ENCODE assay signal across 8 mouse cellular contexts in the genomic region with DNA sequence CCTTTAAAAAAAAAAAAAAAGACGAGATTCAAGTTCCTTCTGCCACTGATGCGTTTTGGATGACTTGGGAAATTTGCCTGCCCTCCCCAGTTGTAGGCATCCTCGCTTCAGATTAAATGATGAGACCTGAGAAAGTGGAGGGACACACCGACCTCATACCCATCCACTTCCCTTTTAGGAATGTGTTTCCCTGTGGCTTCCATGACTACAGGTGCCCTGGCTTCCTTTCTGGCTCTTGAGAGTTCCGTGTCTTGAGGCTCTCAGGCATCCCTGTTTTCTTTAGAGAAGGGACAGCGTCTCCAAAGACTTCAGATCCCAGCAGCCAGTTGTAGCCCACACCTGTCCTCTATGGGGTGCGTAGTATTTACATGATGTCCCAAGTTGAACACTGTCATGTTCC. TPM values are rescaled to one million over a fixed set of nuclear protein-coding genes. Genes with fewer than 3 reads are reported as not detected.
A peak's percentile ranks its signal among the peaks of the same experiment; 100 is the strongest.
DNase-seq lines count a peak whose midpoint lies in the region; ATAC-seq and TF ChIP-seq lines count a peak whose summit lies in the region.

No protein-coding gene starts in this region.

- H3K9me3 ChIP-seq in kidney, embryonic 14.5 days (ENCODE audit: control insufficient read depth, low read length): no peaks in the 10 kb centered on the region
- no peaks in the 10 kb centered on the region for H3K9me3 ChIP-seq in ES-E14 (ENCODE audit: control insufficient read depth, insufficient read depth, low read depth, low read length)
- H3K9me3 ChIP-seq in forebrain, embryonic 11.5 days (ENCODE audit: control insufficient read depth, low read length): no peaks in the 10 kb centered on the region
- H3K9me3 ChIP-seq in liver, embryonic 13.5 days (replicated peaks): no peaks in the 10 kb centered on the region

- peak overlapping the region; percentile 73 for H3K4me3 ChIP-seq in kidney, embryonic 14.5 days (ENCODE audit: low read length)
- H3K4me3 ChIP-seq in ES-E14 (ENCODE audit: insufficient read depth in 1 of 2, low read depth in 1 of 2, low read length in 2 of 2, poor library complexity in 1 of 2, severe bottlenecking in 1 of 2): peak overlapping the region; percentile 77 to 88
- peak overlapping the region; percentile 78 for H3K4me3 ChIP-seq in forebrain, embryonic 11.5 days (ENCODE audit: low read depth, low read length)
- H3K4me3 ChIP-seq in liver, embryonic 13.5 days (replicated peaks): peak overlapping the region; percentile 72

- H3K27me3 ChIP-seq in kidney, embryonic 14.5 days (ENCODE audit: control insufficient read depth, insufficient read depth, low read length): peaks cover 10% of the 10 kb centered on the region
- peaks cover 9% of the 10 kb centered on the region for H3K27me3 ChIP-seq in forebrain, embryonic 11.5 days (ENCODE audit: control insufficient read depth, insufficient read depth, low read length)
- peaks cover 63% of the 10 kb centered on the region for H3K27me3 ChIP-seq in liver, embryonic 13.5 days

- 0 out of 2 replicates have a peak, but pooled peaks cover 5% of the 10 kb centered on the region for H3K4me1 ChIP-seq in kidney, embryonic 14.5 days (ENCODE audit: control insufficient read depth, insufficient read depth, low read length)
- H3K4me1 ChIP-seq in ES-E14 (ENCODE audit: control insufficient read depth in 2 of 2, insufficient read depth in 2 of 2, low read length in 2 of 2, poor library complexity in 1 of 2): peaks cover 0 to 2% of the 10 kb centered on the region in 2 experiments; a peak in 1 of 4 replicates
- H3K4me1 ChIP-seq in forebrain, embryonic 11.5 days (replicated peaks; ENCODE audit: control insufficient read depth, insufficient read depth, low read length): peaks cover 5% of the 10 kb centered on the region; the same call in 1 of the 2 replicates
- H3K4me1 ChIP-seq in liver, embryonic 13.5 days (replicated peaks): peaks cover 10% of the 10 kb centered on the region

- no peak for DNase-seq in kidney, postnatal 4 days
- DNase-seq in ES-E14 (ENCODE audit: low read depth, low spot score): no peak
- DNase-seq in forebrain, embryonic 11.5 days (ENCODE audit: low spot score): no peak
- DNase-seq in liver, embryonic 13.5 days: no peak
- DNase-seq in urinary bladder, postnatal 36 days (ENCODE audit: low spot score in 2 of 2): no peak
- DNase-seq in thymus, postnatal 25 days: no peak
- DNase-seq in left cerebral cortex, postnatal 10 days (ENCODE audit: extremely low spot score in 1 of 2, low spot score in 2 of 2): no peak

- no peaks in the 10 kb centered on the region for H3K36me3 ChIP-seq in kidney, embryonic 14.5 days (ENCODE audit: control insufficient read depth, insufficient read depth, low read length)
- H3K36me3 ChIP-seq in ES-E14 (ENCODE audit: control insufficient read depth, insufficient read depth, low read length, poor library complexity, severe bottlenecking): no peaks in the 10 kb centered on the region
- H3K36me3 ChIP-seq in forebrain, embryonic 11.5 days (ENCODE audit: control insufficient read depth, insufficient read depth, low read length): no peaks in the 10 kb centered on the region
- H3K36me3 ChIP-seq in liver, embryonic 13.5 days: no peaks in the 10 kb centered on the region

- 19% methylated on average over 7 of the region's 7 CpGs for WGBS in kidney, embryonic 14.5 days
- 13% methylated on average over 7 of the region's 7 CpGs for WGBS in forebrain, embryonic 11.5 days
- 25% methylated on average over 7 of the region's 7 CpGs for WGBS in liver, embryonic 13.5 days (ENCODE audit: insufficient replicate concordance)

- ATAC-seq in kidney, embryonic 14.5 days (ENCODE audit: low FRiP score, low TSS enrichment): no peak
- ATAC-seq in forebrain, embryonic 11.5 days (replicated peaks; ENCODE audit: low FRiP score): no peak
- no peak for ATAC-seq in liver, embryonic 13.5 days (ENCODE audit: low read depth)

- no peak overlapping the region for H3K27ac ChIP-seq in kidney, embryonic 14.5 days (ENCODE audit: low read depth, low read length)
- no peak overlapping the region for H3K27ac ChIP-seq in ES-E14 (ENCODE audit: insufficient read depth, low read depth, low read length, poor library complexity, severe bottlenecking)
- H3K27ac ChIP-seq in forebrain, embryonic 11.5 days (ENCODE audit: low read depth, low read length): no peak overlapping the region
- no peak overlapping the region for H3K27ac ChIP-seq in liver, embryonic 13.5 days

- H3K9ac ChIP-seq in kidney, embryonic 14.5 days (ENCODE audit: low read depth, low read length): peak overlapping the region; percentile 72; the same call in 1 of the 2 replicates
- H3K9ac ChIP-seq in ES-E14 (ENCODE audit: insufficient read depth, low read depth, low read length, poor library complexity, severe bottlenecking): no peak overlapping the region
- peak overlapping the region; percentile 77 for H3K9ac ChIP-seq in forebrain, embryonic 11.5 days (ENCODE audit: low read length)
- peak overlapping the region; percentile 71 for H3K9ac ChIP-seq in liver, embryonic 13.5 days

- H3K4me2 ChIP-seq in kidney, embryonic 14.5 days (replicated peaks; ENCODE audit: low read depth, low read length): peak overlapping the region; percentile 86
- H3K4me2 ChIP-seq in forebrain, embryonic 11.5 days (ENCODE audit: low read depth, low read length, severe bottlenecking): peak overlapping the region; percentile 78
- H3K4me2 ChIP-seq in liver, embryonic 13.5 days: peak overlapping the region; percentile 91

- intact Hi-C loops in left cerebral cortex, postnatal 10 days (cut with DNase I): no loop called here

- in situ Hi-C loops in ES-E14 (cut with MboI; ENCODE audit: low sequenced_read_pairs in 2 of 2, unreplicated experiment in 2 of 2): no loop called here

TF ChIP-seq in ES-E14, 5 proteins besides CTCF, POLR2A, EP300 and RAD21:
- TF ChIP-seq HCFC1 (IDR thresholded peaks at IDR 0.05; ENCODE audit: borderline replicate concordance, insufficient read depth, low read length) (no peak), ZNF384 (IDR thresholded peaks at IDR 0.05; ENCODE audit: low read depth, low read length) (0 out of 2 replicates have a peak, but pooled peaks have one; percentile 12), ZC3H11A (IDR thresholded peaks at IDR 0.05; ENCODE audit: borderline replicate concordance, low read depth, low read length) (no peak)

RNA-seq across cellular contexts. Expression of gene Foxe1, which starts 38.0 kb away (rescaled TPM):
- polyA plus RNA-seq in kidney, embryonic 14.5 days (2014; fragmentation: Nextera tagmentation; extraction: Ambion mirVana): not detected in 2 replicates
- 0.21 and 0.22 TPM in 2 replicates for total RNA-seq in ES-E14 (2012; rRNA removed)
- 0.08 TPM in 1 of 2 replicates, not detected in the other for polyA plus RNA-seq in forebrain, embryonic 11.5 days (2014; fragmentation: Nextera tagmentation; extraction: Ambion mirVana)
- polyA plus RNA-seq in liver, embryonic 13.5 days (2015; fragmentation: Nextera tagmentation; extraction: Ambion mirVana): not detected in 2 replicates
- not detected for total RNA-seq in left cerebral cortex, postnatal 10 days (2021)
